Mouse (Mus musculus): Measurements from ENCODE around the gene Upf2.
A peak's percentile ranks its signal among the peaks of the same experiment; 100 is the strongest.
"Not testable (repeated sequence)": the region's sequence is repeated elsewhere in the genome, so short reads cannot be mapped to it uniquely, and the experiment has no call there.

Upf2 gene

GRCm38 (mm10) chr2:5949821-5950220 is 1.4 kb upstream of the Upf2 start:
- not testable (repeated sequence) for DNase-seq (ENCODE audit: low spot score in 2 of 2)

- DNase-seq (ENCODE audit: low spot score in 2 of 2) = peak in 1 of 2 experiments; percentile 13
Measured at GRCm38 (mm10) chr2:5950305-5950704, 964 bp upstream of the Upf2 start.

- DNase-seq (ENCODE audit: low spot score in 2 of 2) = no peak
Measured at GRCm38 (mm10) chr2:5951621-5952211, 447 bp downstream of the Upf2 start.

- DNase-seq (ENCODE audit: low spot score in 2 of 2) = no peak
Measured at GRCm38 (mm10) chr2:5957705-5958104, 6.4 kb downstream of the Upf2 start.

- no peak for DNase-seq (ENCODE audit: low spot score in 2 of 2)
Measured at GRCm38 (mm10) chr2:5962265-5962664, 11.0 kb downstream of the Upf2 start.

- not testable (repeated sequence) for DNase-seq (ENCODE audit: low spot score in 2 of 2)
Measured at GRCm38 (mm10) chr2:5963729-5964128, 12.5 kb downstream of the Upf2 start.

- DNase-seq (ENCODE audit: low spot score in 2 of 2) = no peak
Measured at GRCm38 (mm10) chr2:5965972-5966371, 14.7 kb downstream of the Upf2 start.

- DNase-seq (ENCODE audit: low spot score in 2 of 2) = not testable (repeated sequence)
Measured at GRCm38 (mm10) chr2:5970629-5971028, 19.4 kb downstream of the Upf2 start.

- DNase-seq (ENCODE audit: low spot score in 2 of 2) = no peak
Measured at GRCm38 (mm10) chr2:5977532-5977931, 26.3 kb downstream of the Upf2 start.

- peak in 1 of 2 experiments; percentile 38 for DNase-seq (ENCODE audit: low spot score in 2 of 2)
Measured at GRCm38 (mm10) chr2:5995538-5995937, 44.3 kb downstream of the Upf2 start.

GRCm38 (mm10) chr2:6003949-6004348 is 52.7 kb downstream of the Upf2 start:
- DNase-seq (ENCODE audit: low spot score in 2 of 2) = no peak

- DNase-seq (ENCODE audit: low spot score in 2 of 2) = no peak
Measured at GRCm38 (mm10) chr2:6014532-6014931, 63.3 kb downstream of the Upf2 start.

- not testable (repeated sequence) for DNase-seq (ENCODE audit: low spot score in 2 of 2)
Measured at GRCm38 (mm10) chr2:6015182-6015581, 63.9 kb downstream of the Upf2 start.

- DNase-seq (ENCODE audit: low spot score in 2 of 2) = no peak
Measured at GRCm38 (mm10) chr2:6020570-6020969, 69.3 kb downstream of the Upf2 start.

- DNase-seq (ENCODE audit: low spot score in 2 of 2) = peak in 1 of 2 experiments; percentile 38
Measured at GRCm38 (mm10) chr2:6042644-6043043, 91.4 kb downstream of the Upf2 start.

- DNase-seq (ENCODE audit: low spot score in 2 of 2) = no peak
Measured at GRCm38 (mm10) chr2:6046796-6047195, 95.5 kb downstream of the Upf2 start.

GRCm38 (mm10) chr2:6048570-6048969 is 97.3 kb downstream of the Upf2 start:
- DNase-seq (ENCODE audit: low spot score in 2 of 2) = no peak

- no peak for DNase-seq (ENCODE audit: low spot score in 2 of 2)
Measured at GRCm38 (mm10) chr2:6049018-6049417, 97.7 kb downstream of the Upf2 start.

- DNase-seq (ENCODE audit: low spot score in 2 of 2) = no peak
Measured at GRCm38 (mm10) chr2:6055466-6055865, 104.2 kb downstream of the Upf2 start.

GRCm38 (mm10) chr2:6056518-6056917 is 105.2 kb downstream of the Upf2 start:
- DNase-seq (ENCODE audit: low spot score in 2 of 2) = no peak

GRCm38 (mm10) chr2:6059291-6059690 is 108.0 kb downstream of the Upf2 start:
- no peak for DNase-seq (ENCODE audit: low spot score in 2 of 2)

GRCm38 (mm10) chr2:6060071-6060804 is 109.0 kb downstream of the Upf2 start:
- DNase-seq (ENCODE audit: low spot score in 2 of 2) = no peak

- DNase-seq (ENCODE audit: low spot score in 2 of 2) = no peak
Measured at GRCm38 (mm10) chr2:6067341-6067740, 116.1 kb downstream of the Upf2 start.
